Mouse (Mus musculus) lung, embryonic 16.5 days (tissue): ENCODE results near the gene Catsper1. TPM values are rescaled to one million over a fixed set of nuclear protein-coding genes. Genes with fewer than 3 reads are reported as not detected.
A peak's percentile ranks its signal among the peaks of the same experiment; 100 is the strongest.

Experiments used
- ATAC-seq: fragments of 200-750 bp; cut with Nextera tagmentation; 2 replicates; pipeline ENCODE4 v1.8.0; 2017; ENCODE audit warnings: low read depth, mild to moderate bottlenecking, moderate library complexity
- H3K27ac ChIP-seq: fragments of 300-500 bp; sonication (generic); 2 replicates; pipeline ENCODE4 v1.5.1; 2014; ENCODE audit warnings: mild to moderate bottlenecking, control low read depth, low read length
- H3K27me3 ChIP-seq: fragments of 300-500 bp; sonication (generic); 2 replicates; pipeline ENCODE4 v1.6.1; 2014; ENCODE audit warnings: low read depth, low read length, mixed read lengths; ENCODE audit not compliant: control insufficient read depth, insufficient read depth
- H3K36me3 ChIP-seq: fragments of 300-500 bp; sonication (generic); 2 replicates; pipeline ENCODE4 v1.6.1; 2014; ENCODE audit warnings: low read length; ENCODE audit not compliant: control insufficient read depth, insufficient read depth
- H3K4me1 ChIP-seq: fragments of 300-500 bp; sonication (generic); replicated peaks from 2 replicates; pipeline ENCODE4 v1.6.1; 2014; ENCODE audit warnings: low read length, mixed read lengths; ENCODE audit not compliant: control insufficient read depth, insufficient read depth
- H3K4me2 ChIP-seq: fragments of 300-500 bp; sonication (generic); 2 replicates; pipeline ENCODE4 v1.6.1; 2014; ENCODE audit warnings: low read depth, low read length, control low read depth
- H3K4me3 ChIP-seq: fragments of 300-500 bp; sonication (generic); 2 replicates; pipeline ENCODE4 v1.5.1; 2014; ENCODE audit warnings: mild to moderate bottlenecking, low read length, control low read depth
- H3K9ac ChIP-seq: fragments of 300-500 bp; sonication (generic); 2 replicates; pipeline ENCODE4 v1.6.1; 2014; ENCODE audit warnings: low read length, control low read depth
- H3K9me3 ChIP-seq: fragments of 300-500 bp; sonication (generic); 2 replicates; pipeline ENCODE4 v1.6.1; 2016; ENCODE audit warnings: low read length; ENCODE audit not compliant: control insufficient read depth
- WGBS: fragments of 180-500 bp; shearing (Covaris S2); extraction: QIAGEN DNeasy Blood & Tissue Kit; methylation state at CpG from one replicate; pipeline ENCODE4 v1.1.7; 2014; 5-methylcytosine and 5-hydroxymethylcytosine counted together
- polyA plus RNA-seq: library from polyadenylated mRNA; unstranded; fragments of >200 nt; fragmentation: Nextera tagmentation; extraction: Ambion mirVana; gene quantifications from 2 replicates; pipeline ENCODE4 v1.2.1, GENCODE M21; 2015

Gene Catsper1
- polyA plus RNA-seq, 1 experiment from 2014 or later = not detected

- H3K27me3 ChIP-seq = no peaks in the 10 kb centered on the region
- H3K4me3 ChIP-seq = peak within 1 kb of the TSS; percentile 99
- peak within 1 kb of the TSS; percentile 86 for H3K27ac ChIP-seq
- 2% methylated on average over 43 of the region's 43 CpGs for WGBS
- H3K4me2 ChIP-seq = peak within 1 kb of the TSS; percentile 94
- no peaks in the 10 kb centered on the region for H3K9me3 ChIP-seq
- ATAC-seq = peak; percentile 97
- H3K4me1 ChIP-seq = peaks cover 26% of the 10 kb centered on the region
- peak within 1 kb of the TSS; percentile 96 for H3K9ac ChIP-seq
- H3K36me3 ChIP-seq = peaks cover 9% of the 10 kb centered on the region
These were observed 53.2 kb downstream of the Catsper1 start, which contains the start of gene Sart1 for GRCm38 (mm10) chr19:5388588-5389242. TSS of gene Sart1 (minus strand) at chr19:5388703.

GRCm38 (mm10) chr19:5389647-5390046 lies 54.1 kb downstream of the Catsper1 start:
- H3K4me1 ChIP-seq = peaks cover 26% of the 10 kb centered on the region
- 12% methylated on average over 12 of the region's 12 CpGs for WGBS
- H3K4me2 ChIP-seq = peak overlapping the region; percentile 94
- no peaks in the 10 kb centered on the region for H3K9me3 ChIP-seq
- H3K27me3 ChIP-seq = no peaks in the 10 kb centered on the region
- peak overlapping the region; percentile 96 for H3K9ac ChIP-seq
- peak; percentile 27 for ATAC-seq
- H3K36me3 ChIP-seq = peaks cover 2% of the 10 kb centered on the region; the same call in 1 of the 2 replicates
- H3K4me3 ChIP-seq = peak overlapping the region; percentile 99
- peak overlapping the region; percentile 85 for H3K27ac ChIP-seq

- H3K4me3 ChIP-seq = peak overlapping the region; percentile 99
- peaks cover 26% of the 10 kb centered on the region for H3K4me1 ChIP-seq
- H3K27me3 ChIP-seq = no peaks in the 10 kb centered on the region
- H3K9me3 ChIP-seq = no peaks in the 10 kb centered on the region
- H3K36me3 ChIP-seq = no peaks in the 10 kb centered on the region
- 49% methylated on average over 8 of the region's 8 CpGs for WGBS
- ATAC-seq = no peak
- peak overlapping the region; percentile 85 for H3K27ac ChIP-seq
- peak overlapping the region; percentile 94 for H3K4me2 ChIP-seq
- peak overlapping the region; percentile 96 for H3K9ac ChIP-seq
These were observed 54.9 kb downstream of the Catsper1 start for GRCm38 (mm10) chr19:5390416-5390815.

GRCm38 (mm10) chr19:5392892-5393291 lies 57.4 kb downstream of the Catsper1 start:
- H3K4me2 ChIP-seq = no peak overlapping the region
- H3K27me3 ChIP-seq = no peaks in the 10 kb centered on the region
- ATAC-seq = no peak
- H3K9ac ChIP-seq = no peak overlapping the region
- peaks cover 17% of the 10 kb centered on the region for H3K4me1 ChIP-seq
- no peak overlapping the region for H3K27ac ChIP-seq
- no peaks in the 10 kb centered on the region for H3K36me3 ChIP-seq
- no peak overlapping the region for H3K4me3 ChIP-seq
- 22% methylated on average over 4 of the region's 4 CpGs for WGBS
- H3K9me3 ChIP-seq = no peaks in the 10 kb centered on the region

Other genes with a start within 250 kb of the Catsper1 start
- 95.3 and 101 TPM in 2 replicates for gene Yif1a, start 247.2 kb upstream of the Catsper1 start, polyA plus RNA-seq
- gene Cnih2, start 237.2 kb upstream of the Catsper1 start, polyA plus RNA-seq = 5.6 and 7.0 TPM in 2 replicates
- gene Rab1b, start 228.7 kb upstream of the Catsper1 start, polyA plus RNA-seq = 289 and 295 TPM in 2 replicates
- gene Klc2, start 217.2 kb upstream of the Catsper1 start, polyA plus RNA-seq = 14.6 and 17.0 TPM in 2 replicates
- gene Pacs1, start 62.6 kb upstream of the Catsper1 start, polyA plus RNA-seq = 16.5 and 21.0 TPM in 2 replicates
- gene Sf3b2, start 40.3 kb upstream of the Catsper1 start, polyA plus RNA-seq = 322 TPM in 2 replicates
- 1.4 and 2.0 TPM in 2 replicates for gene Gal3st3, start 37.4 kb upstream of the Catsper1 start, polyA plus RNA-seq
- 0.67 and 1.4 TPM in 2 replicates for gene Cst6, start 13.8 kb downstream of the Catsper1 start, polyA plus RNA-seq
- gene Eif1ad, start 31.0 kb downstream of the Catsper1 start, polyA plus RNA-seq = 49.4 and 50.1 TPM in 2 replicates
- gene Banf1, start 31.4 kb downstream of the Catsper1 start, polyA plus RNA-seq = 433 and 448 TPM in 2 replicates
- gene Sart1, start 53.0 kb downstream of the Catsper1 start, polyA plus RNA-seq = 67.4 and 69.7 TPM in 2 replicates
- gene Tsga10ip, start 66.8 kb downstream of the Catsper1 start, polyA plus RNA-seq = 1.3 and 1.5 TPM in 2 replicates
- gene Drap1, start 89.2 kb downstream of the Catsper1 start, polyA plus RNA-seq = 263 and 265 TPM in 2 replicates
- gene AI837181, start 89.4 kb downstream of the Catsper1 start, polyA plus RNA-seq = 20.7 and 28.3 TPM in 2 replicates
- gene Fosl1, start 111.8 kb downstream of the Catsper1 start, polyA plus RNA-seq = not detected in 2 replicates
- gene Ccdc85b, start 122.2 kb downstream of the Catsper1 start, polyA plus RNA-seq = 7.5 and 7.7 TPM in 2 replicates
- gene Fibp, start 124.9 kb downstream of the Catsper1 start, polyA plus RNA-seq = 111 and 119 TPM in 2 replicates
- gene Ctsw, start 132.8 kb downstream of the Catsper1 start, polyA plus RNA-seq = 2.2 and 3.8 TPM in 2 replicates
- 197 and 200 TPM in 2 replicates for gene Efemp2, start 138.2 kb downstream of the Catsper1 start, polyA plus RNA-seq
- 45.7 and 51.4 TPM in 2 replicates for gene Mus81, start 152.7 kb downstream of the Catsper1 start, polyA plus RNA-seq
- 2,553 and 2,793 TPM in 2 replicates for gene Cfl1, start 154.7 kb downstream of the Catsper1 start, polyA plus RNA-seq
- gene 1700020D05Rik, start 168.0 kb downstream of the Catsper1 start, polyA plus RNA-seq = not detected in 2 replicates
- 7.4 and 7.7 TPM in 2 replicates for gene Snx32, start 174.8 kb downstream of the Catsper1 start, polyA plus RNA-seq
- 2.6 and 3.7 TPM in 2 replicates for gene Ovol1, start 224.9 kb downstream of the Catsper1 start, polyA plus RNA-seq
- 6.1 and 7.0 TPM in 2 replicates for gene Ap5b1, start 232.3 kb downstream of the Catsper1 start, polyA plus RNA-seq